Mouse (Mus musculus) kidney, adult 18-20 months (tissue): ENCODE measurements around the gene Gm20817.
"Not testable (repeated sequence)": the region's sequence is repeated elsewhere in the genome, so short reads cannot be mapped to it uniquely, and the experiment has no call there.

ENCODE experiments used
- DNase-seq: peaks from one replicate; pipeline ENCODE4 v3.0.0; 2021

The Gm20817 gene

DNA sequence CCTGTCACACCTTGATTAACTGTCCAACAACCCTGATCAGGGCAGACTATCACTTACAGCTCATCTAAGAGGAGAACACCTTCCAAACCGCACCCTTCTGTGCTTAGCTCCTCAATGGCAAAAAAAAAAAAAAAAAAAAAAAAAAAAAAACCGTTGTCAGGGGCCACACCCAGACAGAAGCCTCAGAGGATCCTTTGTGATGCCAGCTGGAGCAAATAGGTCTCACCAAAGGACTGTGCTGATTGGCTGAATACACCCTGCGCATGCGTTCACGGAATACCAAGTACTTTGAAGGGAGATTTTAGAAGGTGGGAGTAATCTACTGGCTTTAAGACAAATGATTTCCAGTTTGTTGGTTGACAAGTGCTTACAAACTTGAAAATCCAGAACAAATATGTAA lies at the start of gene Gm20817:
Gene Gm20817 (minus strand): TSS at position 101 of the 400 bp plus-strand sequence.
- not testable (repeated sequence) for DNase-seq
